Mouse (Mus musculus) megakaryocyte, embryonic 14.5 days (primary cell): Measurements from ENCODE around the gene Drg1. TPM values are rescaled to one million over a fixed set of nuclear protein-coding genes. Genes with fewer than 3 reads are reported as not detected.

Source experiments
- H3K27me3 ChIP-seq: replicated peaks from 2 replicates; pipeline ENCODE3; 2012; ENCODE audit warnings: inconsistent platforms
- H3K36me3 ChIP-seq: replicated peaks from 2 replicates; pipeline ENCODE3; 2012; ENCODE audit warnings: low read length, inconsistent platforms, mixed read lengths
- H3K4me1 ChIP-seq: 2 replicates; pipeline ENCODE4 v1.6.1; 2012; ENCODE audit warnings: inconsistent platforms
- H3K4me3 ChIP-seq: replicated peaks from 2 replicates; pipeline ENCODE3; 2012; ENCODE audit warnings: moderate library complexity, mild to moderate bottlenecking, inconsistent platforms
- H3K9me3 ChIP-seq: 2 replicates; pipeline ENCODE4 v1.6.1; 2012; ENCODE audit warnings: inconsistent platforms
- FLI1 ChIP-seq: IDR thresholded peaks from 2 replicates; pipeline ENCODE4 v1.6.1; 2012; ENCODE audit warnings: low read length, inconsistent platforms, mixed read lengths
- GATA1 ChIP-seq: IDR thresholded peaks from 3 replicates; pipeline ENCODE4 v1.6.1; 2012; ENCODE audit warnings: mixed read lengths, low read length, inconsistent platforms, borderline replicate concordance
- polyA plus RNA-seq: library from polyadenylated mRNA; stranded (reverse); fragments of >175 nt; gene quantifications from 2 replicates; pipeline ENCODE4 v1.2.3, GENCODE M21; 2012; ENCODE audit warnings: low replicate concordance; ENCODE audit not compliant: insufficient read depth

The Drg1 gene
- polyA plus RNA-seq, 1 experiment, result 55.7 TPM

DNA sequence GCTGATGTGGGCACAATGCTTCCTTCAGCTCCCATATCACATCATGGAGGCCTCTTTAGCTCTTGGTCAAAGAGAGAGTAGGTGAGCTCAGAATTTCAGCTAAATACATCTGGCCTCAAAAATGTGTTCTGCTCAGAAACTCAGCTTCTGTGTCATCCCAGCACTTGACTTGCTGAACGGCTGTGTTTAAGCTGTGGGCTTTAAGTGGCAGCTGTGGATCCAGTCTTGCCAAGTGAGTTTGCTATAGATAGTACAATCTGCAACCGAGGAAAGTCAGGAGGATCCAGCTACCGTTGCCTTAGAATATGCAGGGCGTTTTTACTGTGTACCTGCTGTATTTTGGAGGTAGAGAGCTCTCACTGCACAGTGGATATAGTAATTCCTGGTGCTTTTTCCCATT, 36.2 kb upstream of the Drg1 start:
- Histone ChIP-seq H3K27me3 (no peaks in the 10 kb centered on the region), H3K36me3 (peaks cover 98% of the 10 kb centered on the region), H3K4me1 (peaks cover 96% of the 10 kb centered on the region), H3K4me3 (no peak overlapping the region), H3K9me3 (no peaks in the 10 kb centered on the region)
- TF ChIP-seq GATA1 (no peak), FLI1 (no peak)

DNA sequence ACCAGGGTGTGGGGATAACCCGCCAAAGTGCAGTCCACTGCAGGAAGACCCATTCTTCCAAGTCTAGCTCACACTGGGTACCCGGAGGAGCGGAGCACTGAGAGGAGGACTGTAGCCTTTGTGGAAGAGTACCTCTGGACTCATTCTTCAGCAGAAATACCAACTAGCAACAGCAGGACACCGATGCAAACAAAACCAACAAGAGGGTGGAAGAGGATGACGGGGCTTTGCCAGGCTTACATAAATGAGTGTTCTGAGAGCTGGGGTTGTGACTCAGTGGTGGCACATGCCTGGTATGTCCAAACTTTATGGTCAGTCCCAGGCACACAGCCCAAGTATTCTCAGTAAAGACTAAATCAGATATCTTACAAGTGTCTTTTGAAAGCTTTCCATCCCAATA, 34.9 kb upstream of the Drg1 start:
- Histone ChIP-seq H3K9me3 (no peaks in the 10 kb centered on the region), H3K27me3 (no peaks in the 10 kb centered on the region), H3K4me1 (peaks cover 96% of the 10 kb centered on the region), H3K4me3 (no peak overlapping the region), H3K36me3 (peaks cover 98% of the 10 kb centered on the region)
- no peak for TF ChIP-seq GATA1
- TF ChIP-seq FLI1, result no peak

DNA sequence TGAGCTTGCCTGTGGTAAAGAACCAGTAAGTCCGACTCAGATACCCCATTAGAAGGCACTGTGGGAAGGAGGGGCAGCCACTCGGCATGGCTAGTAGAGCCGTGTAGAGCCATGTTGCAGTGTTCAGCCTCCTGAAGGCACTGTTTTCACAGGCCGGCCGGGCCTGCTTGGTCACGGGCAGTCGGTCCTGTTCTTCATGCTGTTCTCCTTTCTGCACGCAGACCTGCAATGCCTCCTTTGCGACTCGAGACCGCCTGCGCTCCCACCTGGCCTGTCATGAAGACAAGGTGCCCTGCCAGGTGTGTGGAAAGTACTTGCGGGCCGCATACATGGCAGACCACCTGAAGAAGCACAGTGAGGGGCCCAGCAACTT, 32.6 kb upstream of the Drg1 start:
- Histone ChIP-seq H3K36me3 (peaks cover 95% of the 10 kb centered on the region), H3K9me3 (no peaks in the 10 kb centered on the region), H3K4me3 (peak overlapping the region; percentile 71), H3K27me3 (no peaks in the 10 kb centered on the region), H3K4me1 (peaks cover 100% of the 10 kb centered on the region)
- TF ChIP-seq FLI1 (no peak), GATA1 (no peak)

GRCm38 (mm10) chr11:3297871-3298812, 31.9 kb upstream of the Drg1 start:
- Histone ChIP-seq H3K4me1 (peaks cover 100% of the 10 kb centered on the region), H3K36me3 (peaks cover 95% of the 10 kb centered on the region), H3K9me3 (no peaks in the 10 kb centered on the region), H3K4me3 (peak overlapping the region; percentile 87), H3K27me3 (no peaks in the 10 kb centered on the region)
- peak; percentile 84; the same call in 2 of the 3 replicates for TF ChIP-seq GATA1
- TF ChIP-seq FLI1, result no peak; the same call in 1 of the 2 replicates

- no peak for TF ChIP-seq FLI1
- no peak for TF ChIP-seq GATA1
- H3K27me3 ChIP-seq, result no peaks in the 10 kb centered on the region
- H3K36me3 ChIP-seq, result peaks cover 88% of the 10 kb centered on the region
- H3K4me1 ChIP-seq, result peaks cover 94% of the 10 kb centered on the region
- H3K9me3 ChIP-seq, result no peaks in the 10 kb centered on the region
- H3K4me3 ChIP-seq, result peak overlapping the region; percentile 81
Observed at GRCm38 (mm10) chr11:3296056-3296455, 29.8 kb upstream of the Drg1 start.

- Histone ChIP-seq H3K27me3 (no peaks in the 10 kb centered on the region), H3K36me3 (peaks cover 76% of the 10 kb centered on the region), H3K4me1 (peaks cover 82% of the 10 kb centered on the region), H3K9me3 (no peaks in the 10 kb centered on the region), H3K4me3 (peak overlapping the region; percentile 99)
- TF ChIP-seq GATA1, result no peak
- no peak for TF ChIP-seq FLI1
Observed at GRCm38 (mm10) chr11:3294641-3295040, 28.4 kb upstream of the Drg1 start.

DNA sequence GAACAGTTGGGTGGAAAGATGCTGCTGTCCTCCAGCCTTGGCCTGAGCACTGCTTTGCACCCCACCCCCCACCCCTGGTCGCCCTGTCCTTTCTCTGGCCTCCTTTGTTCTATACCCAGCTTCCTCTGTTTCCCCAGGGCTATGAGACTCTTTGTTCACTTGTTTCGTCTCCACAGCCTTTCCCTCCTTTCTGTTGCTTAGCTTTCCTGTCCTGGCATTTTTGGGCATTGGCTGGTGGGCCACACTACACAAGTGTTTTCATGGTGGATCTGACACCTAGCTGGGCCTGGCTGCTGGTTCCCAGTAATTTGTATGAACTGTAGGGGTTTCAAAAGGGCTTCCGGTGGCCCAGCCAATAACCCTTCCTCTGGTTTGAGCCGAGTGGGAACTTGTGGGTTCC, 27.1 kb upstream of the Drg1 start:
- Histone ChIP-seq H3K4me1 (peaks cover 78% of the 10 kb centered on the region), H3K9me3 (no peaks in the 10 kb centered on the region), H3K27me3 (no peaks in the 10 kb centered on the region), H3K4me3 (peak overlapping the region; percentile 99), H3K36me3 (peaks cover 63% of the 10 kb centered on the region)
- TF ChIP-seq GATA1 (no peak), FLI1 (no peak)

DNA sequence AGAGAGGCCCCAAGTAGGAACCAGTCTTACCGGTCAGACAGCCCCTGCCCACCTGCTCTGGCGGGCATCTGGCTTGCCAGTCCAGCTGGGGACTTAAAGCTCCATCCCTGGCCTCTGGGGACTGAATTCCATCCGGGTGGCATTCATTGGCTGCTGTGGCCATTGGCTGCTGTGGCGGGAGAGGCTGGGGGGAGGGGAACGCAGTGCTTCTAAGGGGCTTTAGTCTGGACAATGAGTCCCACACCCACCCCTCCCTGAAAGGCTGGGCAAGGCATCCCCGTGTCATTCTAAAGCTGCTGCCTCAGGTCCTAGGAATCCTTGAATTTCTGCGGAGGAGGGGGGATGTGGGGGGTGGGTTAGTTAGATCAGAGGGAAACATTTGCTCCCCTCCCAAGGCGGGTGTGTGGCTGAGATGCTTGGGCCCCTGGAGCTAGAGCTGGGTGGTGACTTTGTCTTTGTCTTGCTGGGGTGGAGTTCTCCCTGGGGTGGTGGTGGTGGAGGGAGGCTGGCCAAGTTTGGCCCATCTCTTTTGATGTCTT, 26.6 kb upstream of the Drg1 start:
- Histone ChIP-seq H3K9me3 (no peaks in the 10 kb centered on the region), H3K4me3 (peak overlapping the region; percentile 99), H3K27me3 (no peaks in the 10 kb centered on the region), H3K4me1 (peaks cover 78% of the 10 kb centered on the region), H3K36me3 (peaks cover 57% of the 10 kb centered on the region)
- TF ChIP-seq GATA1 (no peak), FLI1 (no peak)

GRCm38 (mm10) chr11:3292062-3292421, 25.8 kb upstream of the Drg1 start:
- Histone ChIP-seq H3K27me3 (no peaks in the 10 kb centered on the region), H3K9me3 (no peaks in the 10 kb centered on the region), H3K4me1 (peaks cover 74% of the 10 kb centered on the region), H3K4me3 (peak overlapping the region; percentile 99), H3K36me3 (peaks cover 50% of the 10 kb centered on the region)
- TF ChIP-seq FLI1 (0 out of 2 replicates have a peak, but pooled peaks have one; percentile 8), GATA1 (no peak)
